Mouse (Mus musculus): ENCODE data around the gene Prdm10.

Prdm10 gene

DNA sequence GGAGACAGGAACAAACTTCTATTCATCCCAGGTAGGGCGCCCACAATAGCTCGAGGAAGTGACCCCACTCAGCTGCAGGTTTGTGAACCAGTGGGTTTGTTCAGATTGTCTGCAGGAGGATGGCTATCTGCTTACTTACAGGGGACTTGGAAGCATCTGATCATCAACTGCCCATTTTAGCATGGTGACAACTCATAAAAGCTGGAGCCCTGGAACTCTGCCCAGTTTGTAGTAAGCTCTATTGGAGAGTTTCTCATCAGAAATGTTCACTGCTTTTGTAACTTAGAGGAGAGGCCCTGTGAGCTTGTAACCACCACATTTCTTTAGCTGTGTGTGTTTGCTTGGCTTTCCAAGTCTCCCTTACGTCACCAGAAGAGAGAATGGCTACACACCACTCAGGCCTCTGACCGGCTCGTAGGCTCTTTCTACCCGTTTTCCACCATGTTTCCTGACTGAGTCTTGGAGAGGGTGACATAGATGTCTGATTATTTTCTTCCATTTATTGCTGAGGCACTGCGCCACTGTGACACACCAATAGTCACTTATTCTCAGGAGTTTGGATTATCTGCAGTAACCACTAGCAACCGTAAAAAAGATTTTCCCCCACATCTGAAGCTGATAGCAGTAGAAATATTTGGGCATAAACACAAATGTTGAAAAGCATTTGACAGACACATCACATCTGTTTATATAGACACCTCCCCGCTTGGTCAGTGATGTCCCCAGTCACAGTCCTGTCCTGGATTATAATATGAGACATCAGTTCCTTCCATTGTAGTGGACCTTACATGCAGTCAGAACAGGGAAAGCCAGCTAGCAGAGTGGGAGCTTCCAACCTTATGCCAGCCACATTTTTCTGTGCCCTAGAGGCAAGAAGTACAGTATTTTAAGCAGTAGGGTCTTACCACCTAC is 83.6 kb downstream of the Prdm10 start:
- CTCF ChIA-PET, result interaction anchor here in 2 of 4 experiments (0.7 to 0.8 kb wide), 2 partner anchors 22 to 41 kb away, joined by 3 read pairs; no protein-coding TSS in a partner anchor
- POLR2A ChIA-PET, result interaction anchor here in 3 of 4 experiments (0.6 to 3.6 kb wide), 6 partner anchors 8 to 266 kb away, joined by 3 to 13 read pairs (median 8); partner anchors contain the start of gene Nfrkb (in 2 of the 3)

DNA sequence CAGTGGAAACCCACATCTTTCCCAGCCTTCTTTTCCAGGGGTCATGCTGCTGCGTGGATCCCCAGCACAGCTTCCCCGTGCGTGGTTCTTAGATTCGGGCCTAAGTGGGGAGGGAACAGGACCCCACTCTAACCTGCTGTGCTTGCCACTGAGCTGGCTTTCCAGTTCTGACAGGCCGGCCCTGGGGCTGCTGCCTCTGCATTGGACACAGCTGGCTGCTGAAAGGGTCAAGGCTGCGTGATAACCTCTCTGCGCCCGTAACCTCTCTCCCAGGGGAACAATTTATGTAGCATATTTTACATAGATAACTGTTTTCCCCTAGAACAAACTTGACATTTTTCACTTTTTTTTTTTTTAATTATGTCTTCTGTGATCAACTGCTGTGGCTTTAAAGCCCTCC is 84.7 kb downstream of the Prdm10 start:
- ChIA-PET CTCF (no interaction called here), POLR2A (interaction anchor here in 2 of 4 experiments (0.8 to 3.1 kb wide), 3 partner anchors 9 to 20 kb away, joined by 3 to 13 read pairs (median 4); no protein-coding TSS in a partner anchor)

DNA sequence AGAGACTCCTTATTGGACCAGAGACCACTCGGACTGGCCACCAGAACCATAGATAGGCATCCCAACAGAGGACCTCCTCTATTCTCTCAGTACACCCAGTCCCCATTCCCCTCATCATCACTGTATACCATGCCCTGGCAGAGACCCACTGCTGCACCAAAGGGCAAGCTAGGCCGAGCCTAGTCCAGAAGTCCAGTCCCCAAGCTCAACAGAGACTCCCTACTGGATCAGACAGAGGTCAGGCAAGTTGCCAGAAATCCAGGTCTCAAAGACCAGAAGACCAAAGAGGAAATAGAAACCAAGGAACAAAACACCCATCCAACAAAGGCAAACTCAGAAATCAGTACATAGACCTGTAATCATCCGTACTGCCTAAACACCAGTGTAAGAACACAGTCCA is 91.4 kb downstream of the Prdm10 start:
- POLR2A ChIA-PET, result interaction anchor here in 2 of 4 experiments (1.6 to 3.9 kb wide), 2 partner anchors 14 to 18 kb away, joined by 9 to 11 read pairs; partner anchors contain the start of gene Nfrkb (in 1 of the 2)
- CTCF ChIA-PET, result no interaction called here

DNA sequence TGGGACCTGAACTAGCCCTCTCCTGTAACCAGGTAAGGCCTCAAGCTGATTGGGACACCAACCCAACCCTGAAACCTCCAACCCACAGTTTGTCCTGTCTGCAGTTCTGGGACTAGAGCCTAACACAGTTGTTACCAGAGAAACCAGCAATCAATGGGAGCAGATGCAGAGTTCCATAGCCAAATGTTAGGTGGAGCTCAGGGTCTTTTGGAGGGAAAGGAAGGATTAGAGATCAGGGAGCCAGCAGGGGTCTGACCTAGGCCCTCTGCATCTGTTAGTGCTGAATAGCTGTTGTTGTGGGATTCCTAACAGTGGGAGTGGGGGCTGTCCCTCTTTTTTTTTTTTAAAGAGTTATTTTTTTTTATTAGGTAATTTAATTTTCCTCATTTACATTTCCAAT is 96.3 kb downstream of the Prdm10 start:
- POLR2A ChIA-PET, result interaction anchor here (0.6 to 3.9 kb wide), 16 partner anchors 9 to 307 kb away, joined by 3 to 32 read pairs (median 4); partner anchors contain the start of gene Nfrkb (in 4 of the 4)
- CTCF ChIA-PET, result interaction anchor here in 3 of 4 experiments (0.6 to 0.7 kb wide), 5 partner anchors 29 to 640 kb away, joined by 3 to 6 read pairs (median 3); no protein-coding TSS in a partner anchor

DNA sequence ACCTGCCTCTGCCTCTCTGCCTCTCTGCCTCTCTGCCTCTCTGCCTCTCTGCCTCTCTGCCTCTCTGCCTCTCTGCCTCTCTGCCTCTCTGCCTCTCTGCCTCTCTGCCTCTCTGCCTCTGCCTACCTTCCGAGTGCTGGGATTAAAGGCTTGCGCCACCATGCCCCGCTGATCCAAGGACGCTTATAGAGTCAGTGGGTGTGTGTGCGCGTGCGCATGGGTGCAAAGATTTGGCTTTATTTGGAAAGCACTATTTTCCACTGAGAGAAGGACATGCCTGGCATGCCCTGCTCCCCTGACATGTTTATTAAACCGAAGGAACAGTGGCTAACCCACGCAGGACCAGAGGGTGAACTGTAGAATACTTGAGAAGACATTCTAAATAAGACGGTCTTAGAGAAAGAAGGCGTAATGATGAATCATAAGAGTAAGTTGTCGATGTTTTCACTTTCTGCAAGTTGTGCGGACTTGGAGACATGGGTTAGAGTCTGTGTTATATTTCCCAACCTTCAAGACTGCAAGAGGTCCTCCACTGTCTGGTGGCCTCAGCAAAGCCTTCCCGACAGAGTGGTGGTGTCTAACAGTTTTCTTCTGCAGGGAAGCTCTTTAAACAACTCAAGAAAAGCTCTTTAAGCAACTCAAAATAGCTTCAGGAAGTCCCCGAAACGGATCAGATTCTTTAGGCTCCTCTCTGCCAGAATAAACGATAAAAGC is 104.6 kb downstream of the Prdm10 start:
- ChIA-PET CTCF (interaction anchor here in 3 of 4 experiments (0.8 to 1.8 kb wide), 7 partner anchors 15 to 904 kb away, joined by 3 to 9 read pairs (median 4); no protein-coding TSS in a partner anchor), POLR2A (interaction anchor here (0.5 to 4.6 kb wide), 74 partner anchors 7 to 366 kb away, joined by 3 to 32 read pairs (median 4); partner anchors contain the start of genes Prdm10 (in 2 of the 4), Aplp2 (in 1 of the 4), St14 (in 1 of the 4) and Zbtb44 (in 1 of the 4))

DNA sequence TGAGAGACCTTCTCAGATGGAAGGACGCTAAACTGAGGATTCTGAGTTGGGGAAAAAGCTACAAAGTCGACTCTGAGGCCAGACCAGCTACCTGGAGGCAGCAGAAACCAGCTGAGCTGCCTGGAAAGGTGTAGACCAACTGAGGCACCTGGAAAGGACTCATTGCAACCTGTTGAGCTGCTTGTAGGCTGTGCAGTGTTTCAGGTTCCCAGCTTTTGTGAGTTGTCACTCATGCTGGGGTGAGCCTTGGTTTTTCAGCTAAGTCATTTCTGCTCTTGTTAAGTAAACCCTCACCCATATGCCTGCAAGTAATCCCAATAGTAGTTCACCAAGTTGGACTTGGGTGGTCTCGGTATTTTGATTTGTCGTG is 105.1 kb downstream of the Prdm10 start:
- POLR2A ChIA-PET, result interaction anchor here (0.5 to 4.6 kb wide), 85 partner anchors 8 to 367 kb away, joined by 3 to 32 read pairs (median 4); partner anchors contain the start of genes Prdm10 (in 3 of the 4), St14 (in 2 of the 4), Aplp2 (in 1 of the 4) and Zbtb44 (in 1 of the 4)
- CTCF ChIA-PET, result interaction anchor here (0.7 to 1.9 kb wide), 10 partner anchors 15 to 905 kb away, joined by 3 to 9 read pairs (median 5); no protein-coding TSS in a partner anchor

DNA sequence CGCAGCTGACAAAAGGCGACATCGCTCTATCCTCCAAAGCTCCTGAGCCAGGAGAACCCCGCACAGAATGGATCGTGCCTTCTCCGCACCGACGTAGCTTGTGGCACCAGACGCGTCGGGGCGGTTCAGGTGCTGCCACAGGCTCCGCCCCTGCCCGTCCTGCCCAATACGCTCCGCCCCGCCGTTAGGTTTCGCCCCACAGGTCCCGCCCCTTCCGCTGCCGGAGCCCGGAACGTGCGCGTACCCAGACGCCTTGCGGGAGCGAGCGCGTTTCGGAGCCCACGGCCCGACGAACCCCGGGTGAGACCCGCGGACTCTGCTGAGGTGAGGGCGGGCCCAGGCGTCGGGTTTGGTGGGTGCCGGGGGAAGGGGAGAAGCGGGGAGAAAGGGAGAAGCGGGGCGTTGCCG is 105.6 kb downstream of the Prdm10 start, which contains the start of gene Nfrkb:
TSS of gene Nfrkb (plus strand) at position 246 of the 408 bp plus-strand sequence.
- ChIA-PET CTCF (interaction anchor here (0.7 to 1.9 kb wide), 11 partner anchors 14 to 905 kb away, joined by 3 to 9 read pairs (median 4); no protein-coding TSS in a partner anchor), POLR2A (interaction anchor here (0.5 to 4.6 kb wide), 83 partner anchors 8 to 367 kb away, joined by 3 to 32 read pairs (median 4); partner anchors contain the start of genes Prdm10 (in 3 of the 4), St14 (in 2 of the 4), Aplp2 (in 1 of the 4) and Zbtb44 (in 1 of the 4))

DNA sequence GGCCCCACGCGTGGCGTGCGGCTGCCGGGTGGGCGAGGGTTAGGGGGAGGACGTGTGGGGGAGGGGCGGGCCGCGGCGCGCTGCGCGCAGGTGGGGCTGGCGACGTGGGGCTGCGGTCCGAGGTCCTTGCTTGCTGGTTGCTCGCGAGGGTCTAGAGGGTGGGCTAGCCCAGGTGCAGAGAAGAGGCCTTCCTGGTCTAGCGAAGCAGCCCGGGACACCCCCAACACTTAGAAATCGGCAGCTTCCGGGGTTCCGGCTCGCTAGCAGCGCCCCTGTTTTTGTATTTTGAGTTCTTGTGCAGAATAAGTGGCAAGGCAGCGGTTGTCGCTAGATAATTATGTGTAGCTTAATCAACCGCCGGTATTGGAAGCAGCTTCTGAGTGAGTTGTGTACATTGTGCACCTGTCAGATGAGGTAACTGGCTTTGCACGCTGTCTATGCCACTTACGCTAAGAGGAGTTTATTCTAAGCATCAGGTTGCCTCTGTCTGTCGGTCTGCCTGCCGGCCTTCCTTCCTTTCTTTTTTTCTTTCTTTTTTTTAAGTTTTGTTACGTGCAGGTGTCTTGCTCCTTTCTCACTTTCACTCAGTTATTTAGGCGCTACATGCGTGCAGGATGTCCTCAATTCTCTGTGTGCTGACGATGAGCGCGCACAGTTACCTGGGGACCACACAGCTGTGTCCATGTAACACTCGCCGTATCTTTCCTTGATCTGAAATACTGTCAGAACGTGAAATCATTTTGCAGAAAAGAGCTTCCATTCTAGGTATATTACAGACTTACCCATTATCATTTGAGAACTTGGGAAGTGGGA is 106.2 kb downstream of the Prdm10 start:
- CTCF ChIA-PET, result interaction anchor here (0.5 to 2.1 kb wide), 13 partner anchors 12 to 906 kb away, joined by 3 to 11 read pairs (median 7); no protein-coding TSS in a partner anchor
- POLR2A ChIA-PET, result interaction anchor here (0.5 to 4.6 kb wide), 62 partner anchors 8 to 368 kb away, joined by 3 to 32 read pairs (median 5); partner anchors contain the start of genes Prdm10 (in 3 of the 4), St14 (in 2 of the 4), Aplp2 (in 1 of the 4) and Zbtb44 (in 1 of the 4)

DNA sequence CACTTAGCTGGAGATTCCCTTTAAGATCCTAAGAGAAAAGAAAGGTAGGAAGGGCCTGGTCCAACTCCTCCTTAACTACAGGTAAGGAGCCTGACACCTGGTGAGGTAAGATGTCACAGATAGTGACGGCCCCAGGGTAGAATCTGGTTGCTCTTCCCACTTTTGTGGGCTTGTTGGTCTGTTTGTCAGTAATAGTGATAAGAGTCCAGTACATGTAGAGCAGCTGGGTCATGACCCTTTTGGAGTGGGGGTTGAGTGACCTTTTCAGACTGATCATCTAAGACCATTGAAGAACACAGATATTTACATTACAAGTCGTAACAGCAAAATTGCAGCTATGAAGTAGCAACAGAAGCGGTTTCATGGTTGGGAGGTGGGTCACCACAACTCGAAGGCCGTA is 106.9 kb downstream of the Prdm10 start:
- CTCF ChIA-PET, result interaction anchor here in 3 of 4 experiments (0.5 to 2.1 kb wide), 9 partner anchors 11 to 59 kb away, joined by 3 to 11 read pairs (median 6); no protein-coding TSS in a partner anchor
- POLR2A ChIA-PET, result interaction anchor here in 3 of 4 experiments (0.6 to 4.6 kb wide), 19 partner anchors 10 to 297 kb away, joined by 3 to 32 read pairs (median 5); partner anchors contain the start of genes Prdm10 (in 1 of the 3) and St14 (in 1 of the 3)

DNA sequence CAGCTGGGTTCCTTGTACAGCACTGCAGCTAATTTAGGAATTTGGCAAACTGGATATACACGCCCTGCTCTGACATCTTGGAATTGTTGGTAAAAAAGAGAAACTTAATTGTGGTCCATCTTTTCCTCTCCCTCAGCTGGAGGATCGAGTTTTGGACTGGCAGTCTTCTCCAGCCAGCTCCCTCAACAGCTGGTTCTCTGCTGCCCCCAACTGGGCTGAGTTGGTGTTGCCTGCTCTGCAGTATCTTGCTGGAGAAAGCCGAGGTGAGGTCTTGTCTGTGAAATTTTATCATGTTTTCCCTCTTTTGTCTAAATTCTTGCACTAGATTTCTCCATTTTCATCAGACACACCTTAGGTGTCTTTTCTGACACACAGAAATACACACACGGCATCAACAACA is 120.1 kb downstream of the Prdm10 start:
- CTCF ChIA-PET, result interaction anchor here (0.5 to 2.3 kb wide), 59 partner anchors 8 to 1071 kb away, joined by 3 to 18 read pairs (median 4); partner anchors contain the start of gene Nfrkb (in 3 of the 4)
- POLR2A ChIA-PET, result interaction anchor here (0.6 to 2.7 kb wide), 19 partner anchors 9 to 269 kb away, joined by 3 to 14 read pairs (median 4); partner anchors contain the start of genes Nfrkb (in 3 of the 4) and St14 (in 1 of the 4)

DNA sequence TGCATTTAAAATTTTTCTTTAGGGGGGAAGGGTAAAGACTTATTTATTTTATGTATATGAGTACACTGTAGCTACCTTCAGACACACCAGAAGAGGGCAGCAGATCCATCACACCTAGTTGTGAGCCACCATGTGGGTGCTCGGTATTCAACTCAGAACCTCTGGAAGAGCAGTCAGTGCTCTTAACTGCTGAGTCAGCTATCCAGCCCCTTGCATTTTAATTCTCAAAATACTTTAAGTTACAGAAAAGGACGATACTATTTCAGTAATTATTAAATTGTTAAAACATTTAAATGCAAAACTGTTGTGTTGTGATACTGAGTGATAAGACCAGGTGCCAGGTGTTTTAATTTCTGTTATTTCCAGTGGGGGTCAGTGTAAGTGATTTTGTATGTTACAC is 124.0 kb downstream of the Prdm10 start:
- CTCF ChIA-PET, result interaction anchor here in 3 of 4 experiments (0.7 to 2.9 kb wide), 20 partner anchors 10 to 468 kb away, joined by 3 to 37 read pairs (median 4); partner anchors contain the start of gene Nfrkb (in 1 of the 3)
- POLR2A ChIA-PET, result no interaction called here

DNA sequence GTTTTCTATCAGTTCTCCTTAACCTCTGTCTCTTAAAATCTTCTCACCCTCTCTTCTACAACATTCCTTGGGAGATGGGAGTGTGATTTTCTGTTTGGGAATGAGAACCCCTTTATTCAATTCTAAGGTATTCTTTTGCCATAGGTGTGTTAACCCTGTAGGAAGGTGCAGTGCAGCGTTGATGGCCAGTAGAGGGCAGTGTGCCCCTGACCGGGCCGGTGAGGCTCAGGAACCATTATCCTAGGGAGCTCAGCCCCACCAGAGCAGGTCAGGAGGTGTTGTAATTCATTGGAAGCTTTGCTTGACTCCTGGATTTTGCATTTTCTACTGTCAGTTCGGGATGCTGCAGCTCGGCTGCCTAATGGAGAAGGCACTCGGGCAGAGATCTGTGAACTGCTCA is 124.9 kb downstream of the Prdm10 start:
- ChIA-PET CTCF (interaction anchor here (0.5 to 2.9 kb wide), 60 partner anchors 8 to 521 kb away, joined by 3 to 42 read pairs (median 4); partner anchors contain the start of gene Nfrkb (in 2 of the 4)), POLR2A (interaction anchor here in 3 of 4 experiments (0.5 to 2.0 kb wide), 9 partner anchors 10 to 194 kb away, joined by 3 to 5 read pairs (median 3); partner anchors contain the start of genes Nfrkb (in 3 of the 3) and Aplp2 (in 1 of the 3))

DNA sequence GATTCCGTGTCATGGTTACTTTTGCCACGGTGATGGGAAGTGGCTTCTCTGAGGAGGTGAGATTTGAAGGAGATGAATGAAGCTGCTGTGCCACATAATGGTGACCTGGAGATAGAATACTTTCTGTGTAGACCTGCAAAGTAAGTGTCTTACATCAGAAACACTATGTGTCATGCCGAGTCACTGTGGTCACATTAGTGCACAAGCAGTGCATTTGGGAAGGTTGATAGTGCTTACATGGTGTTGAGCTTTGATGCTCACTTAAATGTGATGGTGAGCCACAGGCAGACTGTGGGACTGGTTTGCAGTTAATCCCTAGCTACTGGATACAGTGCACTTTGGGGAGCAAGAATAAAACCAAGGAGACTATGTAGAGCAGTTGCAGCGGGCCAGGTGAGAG is 131.8 kb downstream of the Prdm10 start:
- CTCF ChIA-PET, result interaction anchor here in 1 of 4 experiments (1.1 kb wide), 1 partner anchor 29 kb away, joined by 3 read pairs; no protein-coding TSS in a partner anchor

DNA sequence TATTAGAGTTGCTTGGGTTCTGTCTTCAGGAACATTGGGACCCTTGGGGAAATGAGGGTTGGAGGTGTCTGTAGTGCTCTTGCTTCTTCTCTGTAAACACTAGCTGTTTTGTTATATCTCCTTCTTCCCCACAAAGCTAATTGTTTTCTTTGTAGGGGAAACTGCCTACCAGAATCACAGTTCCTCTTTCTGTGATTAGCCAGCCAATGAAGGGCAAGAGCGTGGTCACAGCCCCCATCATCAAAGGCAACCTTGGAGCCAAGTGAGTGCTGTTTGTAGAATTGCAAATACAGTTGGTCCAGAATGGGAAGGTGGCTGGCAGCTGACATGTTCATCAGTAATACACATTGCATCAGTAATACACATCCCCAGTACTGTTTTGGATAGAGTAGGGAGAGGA is 138.5 kb downstream of the Prdm10 start:
- ChIA-PET POLR2A (interaction anchor here (0.6 to 1.7 kb wide), 12 partner anchors 10 to 532 kb away, joined by 3 to 14 read pairs (median 4); partner anchors contain the start of gene Tmem45b (in 1 of the 4)), CTCF (interaction anchor here in 3 of 4 experiments (1.0 to 3.6 kb wide), 6 partner anchors 13 to 125 kb away, joined by 3 to 18 read pairs (median 4); no protein-coding TSS in a partner anchor)

More for the DNA sequence above, 131.8 kb downstream of the Prdm10 start:
- POLR2A ChIA-PET, result interaction anchor here in 1 of 4 experiments (1.1 to 1.8 kb wide), 3 partner anchors 10 to 28 kb away, joined by 3 to 5 read pairs (median 4); partner anchors contain the start of gene Nfrkb

DNA sequence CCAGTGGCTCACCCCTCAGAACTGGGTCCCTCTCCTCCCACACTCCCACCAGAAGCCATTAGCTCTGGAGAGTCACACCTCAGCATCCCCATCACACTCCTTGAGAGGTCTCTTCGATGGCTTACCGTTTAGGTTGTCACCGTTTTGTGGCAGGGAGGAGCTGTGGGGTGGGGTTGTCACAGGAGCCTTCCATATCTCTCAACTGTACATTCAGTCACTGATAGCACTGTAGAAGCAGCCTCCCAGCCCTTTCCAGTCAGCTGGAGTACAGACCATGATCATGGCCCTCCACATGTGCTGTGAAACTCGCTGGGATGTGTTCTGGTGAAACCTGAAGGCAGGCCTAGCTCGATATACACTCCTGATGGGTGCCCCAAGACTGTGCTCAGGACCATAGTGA is 141.8 kb downstream of the Prdm10 start:
- ChIA-PET CTCF (interaction anchor here in 3 of 4 experiments (0.6 to 1.5 kb wide), 7 partner anchors 17 to 128 kb away, joined by 3 to 6 read pairs (median 3); no protein-coding TSS in a partner anchor), POLR2A (interaction anchor here in 3 of 4 experiments (0.6 to 2.8 kb wide), 7 partner anchors 8 to 22 kb away, joined by 3 to 9 read pairs (median 4); no protein-coding TSS in a partner anchor)

DNA sequence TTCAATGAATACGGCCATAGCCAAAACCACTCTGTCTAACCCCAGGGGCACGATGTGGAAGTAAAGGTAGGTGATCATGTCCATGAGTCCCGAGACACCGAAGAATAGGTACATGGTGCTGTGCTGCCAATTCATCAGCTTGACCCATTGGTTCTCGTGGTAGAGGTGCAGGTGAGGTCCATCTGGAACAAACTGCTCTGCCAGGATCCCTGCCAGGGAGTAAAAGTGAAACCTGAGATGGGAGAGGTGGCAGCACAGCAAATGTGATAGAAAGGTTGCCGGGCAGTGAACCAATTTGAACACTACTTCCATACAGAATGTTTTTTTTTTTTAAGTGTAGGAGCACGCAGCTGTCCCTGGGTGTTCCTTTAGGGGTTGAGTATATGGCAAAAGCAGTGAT is 148.6 kb downstream of the Prdm10 start:
- CTCF ChIA-PET, result interaction anchor here in 1 of 4 experiments (0.6 to 1.3 kb wide), 2 partner anchors 114 to 949 kb away, joined by 3 read pairs; no protein-coding TSS in a partner anchor
- POLR2A ChIA-PET, result interaction anchor here in 2 of 4 experiments (0.8 to 2.4 kb wide), 3 partner anchors 10 to 22 kb away, joined by 3 to 6 read pairs (median 5); no protein-coding TSS in a partner anchor
